Mouse (Mus musculus) erythroblast, embryonic 14.5 days (primary cell): ENCODE measurements around the gene Set.

ENCODE experiments used
- GATA1 ChIP-seq: IDR thresholded peaks from 2 replicates; pipeline ENCODE4 v1.6.1; 2012; ENCODE audit warnings: low read length, inconsistent platforms, mixed read lengths
- TAL1 ChIP-seq: IDR thresholded peaks from 3 replicates; pipeline ENCODE4 v1.6.1; 2012; ENCODE audit warnings: low read length, inconsistent platforms, mixed read lengths

GRCm38 (mm10) chr2:30108260-30108659 lies 51.1 kb downstream of the Set start:
- TF ChIP-seq GATA1 (no peak), TAL1 (no peak)
